Mouse (Mus musculus) C2C12 (cell line): ENCODE data around the gene Shisal1. TPM values are rescaled to one million over a fixed set of nuclear protein-coding genes. Genes with fewer than 3 reads are reported as not detected.

ENCODE experiments used
- H3K27me3 ChIP-seq: one replicate; pipeline ENCODE4 v1.6.1; 2011; ENCODE audit not compliant: control insufficient read depth, insufficient read depth, insufficient read length
- H3K36me3 ChIP-seq: one replicate; pipeline ENCODE4 v1.6.1; 2011; ENCODE audit not compliant: control insufficient read depth, insufficient read depth
- H3K4me3 ChIP-seq: one replicate; pipeline ENCODE4 v1.5.1; 2011; ENCODE audit warnings: mild to moderate bottlenecking, control low read depth; ENCODE audit not compliant: poor library complexity, insufficient read depth, severe bottlenecking
- H3K79me2 ChIP-seq: one replicate; pipeline ENCODE4 v1.6.1; 2011; ENCODE audit not compliant: control insufficient read depth, insufficient read depth
- H3K79me3 ChIP-seq: one replicate; pipeline ENCODE4 v1.6.1; 2011; ENCODE audit warnings: low read depth, control low read depth
- H3ac ChIP-seq: one replicate; pipeline ENCODE3; 2011; ENCODE audit warnings: low read depth; ENCODE audit not compliant: control insufficient read depth, insufficient read length
- CEBPB ChIP-seq: IDR thresholded peaks from one replicate; pipeline ENCODE4 v1.6.1; 2011; ENCODE audit warnings: low read depth, mild to moderate bottlenecking, control low read depth, moderate library complexity
- CTCF ChIP-seq: IDR thresholded peaks from one replicate; pipeline ENCODE4 v1.5.1; 2011; ENCODE audit not compliant: control insufficient read depth, insufficient read depth, insufficient read length
- FOSL1 ChIP-seq: IDR thresholded peaks from one replicate; pipeline ENCODE4 v1.8.0; 2011; ENCODE audit warnings: mild to moderate bottlenecking, low read length; ENCODE audit not compliant: poor library complexity, insufficient read depth, severe bottlenecking
- MAX ChIP-seq: IDR thresholded peaks from one replicate; pipeline ENCODE4 v1.6.1; 2011; ENCODE audit warnings: mild to moderate bottlenecking, control low read depth
- MYOD1 ChIP-seq: IDR thresholded peaks from one replicate; pipeline ENCODE4 v1.6.1; 2011; ENCODE audit warnings: low read depth; ENCODE audit not compliant: control insufficient read depth, insufficient read length
- MYOG ChIP-seq: IDR thresholded peaks from one replicate; pipeline ENCODE4 v1.6.1; 2011; ENCODE audit not compliant: control insufficient read depth, insufficient read length; ENCODE audit errors: extremely low read depth
- USF1 ChIP-seq: IDR thresholded peaks from one replicate; pipeline ENCODE4 v1.6.1; 2011; ENCODE audit warnings: low read depth, mild to moderate bottlenecking, control low read depth, moderate library complexity
- polyA plus RNA-seq: library from polyadenylated mRNA; unstranded; fragments of >200 nt; fragmentation: generic; extraction: Trizol; gene quantifications from one replicate; pipeline ENCODE4 v1.2.1, GENCODE M21; 2012; ENCODE audit warnings: missing spikeins

The Shisal1 gene
- polyA plus RNA-seq, 1 experiment = not detected

- H3K4me3 ChIP-seq = no peak overlapping the region
- H3K79me3 ChIP-seq = no peaks in the 10 kb centered on the region
- TF ChIP-seq CEBPB (no peak), MYOD1 (no peak), MAX (no peak), USF1 (no peak), FOSL1 (no peak), MYOG (no peak), CTCF (no peak)
- H3K36me3 ChIP-seq = no peaks in the 10 kb centered on the region
- H3K27me3 ChIP-seq = peaks cover 22% of the 10 kb centered on the region
- H3K79me2 ChIP-seq = no peaks in the 10 kb centered on the region
- no peak overlapping the region for H3ac ChIP-seq
Observed at GRCm38 (mm10) chr15:84340926-84341325, 106.0 kb downstream of the Shisal1 start.

DNA sequence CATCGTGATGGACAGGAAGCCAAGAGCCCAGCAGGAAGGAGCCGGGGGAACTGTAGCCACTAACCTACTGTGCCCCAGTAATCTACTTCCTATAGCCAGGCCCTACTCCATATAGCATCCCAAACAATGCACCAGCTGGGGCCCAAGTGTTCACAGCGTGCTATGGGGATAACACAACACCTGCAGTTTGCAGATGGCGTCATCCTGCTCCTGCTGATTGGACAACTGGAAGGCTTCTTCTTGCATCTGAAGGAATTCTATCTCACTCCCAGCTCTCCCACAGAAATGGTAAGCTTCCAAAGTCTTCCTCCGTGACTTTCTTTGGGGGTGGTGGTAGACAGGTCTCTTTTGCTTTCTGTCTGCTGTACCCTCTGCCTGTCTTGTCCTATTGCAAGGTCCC, 109.3 kb downstream of the Shisal1 start:
- Histone ChIP-seq H3K4me3 (no peak overlapping the region), H3K36me3 (no peaks in the 10 kb centered on the region), H3K27me3 (peaks cover 27% of the 10 kb centered on the region), H3K79me2 (no peaks in the 10 kb centered on the region), H3K79me3 (no peaks in the 10 kb centered on the region), H3ac (no peak overlapping the region)
- TF ChIP-seq MYOG (no peak), USF1 (no peak), CEBPB (no peak), MYOD1 (no peak), FOSL1 (no peak), CTCF (no peak), MAX (no peak)

GRCm38 (mm10) chr15:84336281-84336817, 110.5 kb downstream of the Shisal1 start:
- no peaks in the 10 kb centered on the region for H3K79me3 ChIP-seq
- no peaks in the 10 kb centered on the region for H3K79me2 ChIP-seq
- no peak overlapping the region for H3ac ChIP-seq
- peaks cover 20% of the 10 kb centered on the region for H3K27me3 ChIP-seq
- no peaks in the 10 kb centered on the region for H3K36me3 ChIP-seq
- no peak overlapping the region for H3K4me3 ChIP-seq
- no peak for TF ChIP-seq MYOD1
- no peak for TF ChIP-seq FOSL1
- no peak for TF ChIP-seq CTCF
- no peak for TF ChIP-seq CEBPB
- no peak for TF ChIP-seq USF1
- TF ChIP-seq MYOG = no peak
- no peak for TF ChIP-seq MAX

- Histone ChIP-seq H3K4me3 (no peak overlapping the region), H3K79me3 (no peaks in the 10 kb centered on the region), H3K27me3 (peaks cover 20% of the 10 kb centered on the region), H3ac (no peak overlapping the region), H3K79me2 (no peaks in the 10 kb centered on the region), H3K36me3 (no peaks in the 10 kb centered on the region)
- TF ChIP-seq MYOD1 = no peak
- TF ChIP-seq CTCF = no peak
- no peak for TF ChIP-seq FOSL1
- no peak for TF ChIP-seq USF1
- TF ChIP-seq CEBPB = no peak
- no peak for TF ChIP-seq MAX
- TF ChIP-seq MYOG = no peak
Observed at GRCm38 (mm10) chr15:84331066-84331612, 115.8 kb downstream of the Shisal1 start.

- no peak overlapping the region for H3K4me3 ChIP-seq
- no peaks in the 10 kb centered on the region for H3K79me2 ChIP-seq
- no peak overlapping the region for H3ac ChIP-seq
- H3K79me3 ChIP-seq = no peaks in the 10 kb centered on the region
- TF ChIP-seq MYOD1 (no peak), CEBPB (no peak), MYOG (no peak), USF1 (no peak), CTCF (no peak), MAX (no peak), FOSL1 (no peak)
- no peaks in the 10 kb centered on the region for H3K36me3 ChIP-seq
- peaks cover 20% of the 10 kb centered on the region for H3K27me3 ChIP-seq
Observed at GRCm38 (mm10) chr15:84329940-84330339, 117.0 kb downstream of the Shisal1 start.

Other genes with a start within 250 kb of the Shisal1 start
- 103 TPM for gene Parvb, start 215.1 kb downstream of the Shisal1 start, polyA plus RNA-seq
- 0.09 TPM for gene Parvg, start 123.1 kb downstream of the Shisal1 start, polyA plus RNA-seq
- gene Rtl6, start 110.7 kb upstream of the Shisal1 start, polyA plus RNA-seq = 0.01 TPM
- gene Prr5, start 222.5 kb upstream of the Shisal1 start, polyA plus RNA-seq = 9.9 TPM